Mouse (Mus musculus) embryonic facial prominence, embryonic 14.5 days (tissue): Measurements from ENCODE around the gene Fam219b. TPM values are rescaled to one million over a fixed set of nuclear protein-coding genes. Genes with fewer than 3 reads are reported as not detected.

Experiments used
- ATAC-seq: fragments of 200-750 bp; cut with Nextera tagmentation; 2 replicates; pipeline ENCODE4 v1.8.0; 2017; ENCODE audit warnings: low read depth, moderate number of reproducible peaks, moderate TSS enrichment
- DNase-seq: peaks from one replicate; pipeline ENCODE4 v3.0.0-alpha.2; 2015; ENCODE audit warnings: low spot score
- H3K27ac ChIP-seq: fragments of 300-500 bp; sonication (generic); replicated peaks from 2 replicates; pipeline ENCODE4 v1.5.1; 2014; ENCODE audit warnings: low read depth, mild to moderate bottlenecking, low read length, moderate library complexity
- H3K27me3 ChIP-seq: fragments of 300-500 bp; sonication (generic); replicated peaks from 2 replicates; pipeline ENCODE4 v1.6.1; 2014; ENCODE audit warnings: low read length; ENCODE audit not compliant: control insufficient read depth, insufficient read depth
- H3K36me3 ChIP-seq: fragments of 300-500 bp; sonication (generic); 2 replicates; pipeline ENCODE4 v1.6.1; 2014; ENCODE audit warnings: low read length, mixed read lengths; ENCODE audit not compliant: control insufficient read depth, insufficient read depth
- H3K4me1 ChIP-seq: fragments of 300-500 bp; sonication (generic); 2 replicates; pipeline ENCODE4 v1.6.1; 2014; ENCODE audit warnings: antibody characterized with exemption, low read length; ENCODE audit not compliant: control insufficient read depth, insufficient read depth
- H3K4me2 ChIP-seq: fragments of 300-500 bp; sonication (generic); 2 replicates; pipeline ENCODE4 v1.6.1; 2014; ENCODE audit warnings: low read depth, mild to moderate bottlenecking, low read length, moderate library complexity, mixed read lengths
- H3K4me3 ChIP-seq: fragments of 300-500 bp; sonication (generic); 2 replicates; pipeline ENCODE4 v1.5.1; 2014; ENCODE audit warnings: low read depth, mild to moderate bottlenecking, low read length
- H3K9ac ChIP-seq: fragments of 300-500 bp; sonication (generic); 2 replicates; pipeline ENCODE4 v1.6.1; 2014; ENCODE audit warnings: low read depth, mild to moderate bottlenecking, low read length, moderate library complexity, mixed read lengths
- H3K9me3 ChIP-seq: fragments of 300-500 bp; sonication (generic); 2 replicates; pipeline ENCODE4 v1.6.1; 2016; ENCODE audit warnings: low read length; ENCODE audit not compliant: control insufficient read depth
- WGBS: fragments of 180-500 bp; shearing (Covaris S2); extraction: QIAGEN DNeasy Blood & Tissue Kit; methylation state at CpG from one replicate; pipeline ENCODE4 v1.1.7; 2014; 5-methylcytosine and 5-hydroxymethylcytosine counted together
- polyA plus RNA-seq: library from polyadenylated mRNA; unstranded; fragments of >200 nt; fragmentation: Nextera tagmentation; extraction: Ambion mirVana; gene quantifications from 2 replicates; pipeline ENCODE4 v1.2.1, GENCODE M21; 2014

Fam219b gene
- polyA plus RNA-seq, 1 experiment from 2014 or later, result 21.1 TPM

- H3K4me1 ChIP-seq, result peaks cover 7% of the 10 kb centered on the region; the same call in 1 of the 2 replicates
- DNase-seq (no peak), ATAC-seq (no peak)
- H3K36me3 ChIP-seq, result no peaks in the 10 kb centered on the region
- H3K27me3 ChIP-seq, result peaks cover 65% of the 10 kb centered on the region
- no peak overlapping the region for H3K9ac ChIP-seq
- peak overlapping the region; percentile 88 for H3K4me2 ChIP-seq
- 2% methylated on average over 23 of the region's 23 CpGs for WGBS
- H3K9me3 ChIP-seq, result no peaks in the 10 kb centered on the region
- H3K4me3 ChIP-seq, result peak overlapping the region; percentile 43
- H3K27ac ChIP-seq, result no peak overlapping the region
These were observed 34.3 kb upstream of the Fam219b start for GRCm38 (mm10) chr9:57502911-57503621.

- Histone ChIP-seq H3K4me2 (peak within 1 kb of the TSS; percentile 88), H3K4me1 (peaks cover 7% of the 10 kb centered on the region; the same call in 1 of the 2 replicates), H3K27me3 (peaks cover 65% of the 10 kb centered on the region), H3K27ac (no peak within 1 kb of the TSS), H3K9me3 (no peaks in the 10 kb centered on the region), H3K4me3 (peak within 1 kb of the TSS; percentile 43), H3K36me3 (no peaks in the 10 kb centered on the region), H3K9ac (peak within 1 kb of the TSS; percentile 46)
- DNase-seq, result peak; percentile 44
- WGBS, result 1% methylated on average over 25 of the region's 46 CpGs
- peak; percentile 74 for ATAC-seq
These were observed 33.5 kb upstream of the Fam219b start, which contains the start of gene Rpp25 for GRCm38 (mm10) chr9:57503622-57504380. Gene Rpp25, plus strand, starts transcription at chr9:57504026.

GRCm38 (mm10) chr9:57504381-57504700, 33.0 kb upstream of the Fam219b start:
- H3K4me2 ChIP-seq, result peak overlapping the region; percentile 88
- no peak overlapping the region for H3K27ac ChIP-seq
- no peaks in the 10 kb centered on the region for H3K9me3 ChIP-seq
- WGBS, result 1% methylated on average over 24 of the region's 34 CpGs
- H3K9ac ChIP-seq, result peak overlapping the region; percentile 46
- H3K4me1 ChIP-seq, result peaks cover 7% of the 10 kb centered on the region; the same call in 1 of the 2 replicates
- H3K36me3 ChIP-seq, result no peaks in the 10 kb centered on the region
- peaks cover 65% of the 10 kb centered on the region for H3K27me3 ChIP-seq
- DNase-seq (peak; percentile 60), ATAC-seq (peak; percentile 79)
- H3K4me3 ChIP-seq, result peak overlapping the region; percentile 43

DNA sequence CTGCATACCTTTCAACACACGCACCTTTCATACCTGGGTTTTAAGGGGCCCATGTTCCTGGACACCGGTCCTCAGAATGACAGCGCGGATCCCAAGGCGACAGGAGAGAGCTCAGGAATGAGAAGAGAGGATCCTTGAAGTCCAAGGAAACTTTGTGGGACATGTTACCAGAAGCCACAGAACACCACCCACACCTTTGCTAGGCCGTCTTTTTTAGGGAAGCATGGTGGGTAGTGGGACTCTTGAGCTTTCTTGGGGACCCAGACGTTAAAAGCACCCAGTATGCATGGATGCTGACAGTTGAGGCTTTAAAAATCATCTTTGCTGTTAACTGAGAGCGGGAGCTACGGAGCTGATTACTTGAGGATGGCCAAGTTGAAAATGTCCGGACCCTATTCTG, 32.4 kb upstream of the Fam219b start:
- H3K4me1 ChIP-seq, result peaks cover 7% of the 10 kb centered on the region; the same call in 1 of the 2 replicates
- H3K36me3 ChIP-seq, result no peaks in the 10 kb centered on the region
- ATAC-seq (no peak), DNase-seq (no peak)
- H3K4me2 ChIP-seq, result no peak overlapping the region
- peaks cover 65% of the 10 kb centered on the region for H3K27me3 ChIP-seq
- WGBS, result 45% methylated on average over 10 of the region's 10 CpGs
- H3K9me3 ChIP-seq, result no peaks in the 10 kb centered on the region
- no peak overlapping the region for H3K27ac ChIP-seq
- H3K9ac ChIP-seq, result no peak overlapping the region
- no peak overlapping the region; the same call in 1 of the 2 replicates for H3K4me3 ChIP-seq

GRCm38 (mm10) chr9:57505700-57506099, 31.6 kb upstream of the Fam219b start:
- peaks cover 59% of the 10 kb centered on the region for H3K27me3 ChIP-seq
- no peaks in the 10 kb centered on the region for H3K36me3 ChIP-seq
- peak; percentile 45 for DNase-seq
- H3K27ac ChIP-seq, result no peak overlapping the region
- no peak overlapping the region for H3K4me3 ChIP-seq
- no peak overlapping the region for H3K4me2 ChIP-seq
- no peaks in the 10 kb centered on the region for H3K9me3 ChIP-seq
- H3K4me1 ChIP-seq, result peaks cover 7% of the 10 kb centered on the region; the same call in 1 of the 2 replicates
- WGBS, result 4% methylated on average over 8 of the region's 8 CpGs
- H3K9ac ChIP-seq, result no peak overlapping the region
- ATAC-seq, result peak; percentile 43; the same call in 1 of the 2 replicates

- ATAC-seq (no peak), DNase-seq (no peak)
- H3K4me1 ChIP-seq, result no peaks in the 10 kb centered on the region
- no peak overlapping the region for H3K4me2 ChIP-seq
- no peaks in the 10 kb centered on the region for H3K36me3 ChIP-seq
- WGBS, result 60% methylated on average over 2 of the region's 2 CpGs
- H3K9me3 ChIP-seq, result no peaks in the 10 kb centered on the region
- H3K27me3 ChIP-seq, result peaks cover 10% of the 10 kb centered on the region
- H3K4me3 ChIP-seq, result no peak overlapping the region
- H3K27ac ChIP-seq, result no peak overlapping the region
- no peak overlapping the region for H3K9ac ChIP-seq
These were observed 26.8 kb upstream of the Fam219b start for GRCm38 (mm10) chr9:57510577-57510976.

DNA sequence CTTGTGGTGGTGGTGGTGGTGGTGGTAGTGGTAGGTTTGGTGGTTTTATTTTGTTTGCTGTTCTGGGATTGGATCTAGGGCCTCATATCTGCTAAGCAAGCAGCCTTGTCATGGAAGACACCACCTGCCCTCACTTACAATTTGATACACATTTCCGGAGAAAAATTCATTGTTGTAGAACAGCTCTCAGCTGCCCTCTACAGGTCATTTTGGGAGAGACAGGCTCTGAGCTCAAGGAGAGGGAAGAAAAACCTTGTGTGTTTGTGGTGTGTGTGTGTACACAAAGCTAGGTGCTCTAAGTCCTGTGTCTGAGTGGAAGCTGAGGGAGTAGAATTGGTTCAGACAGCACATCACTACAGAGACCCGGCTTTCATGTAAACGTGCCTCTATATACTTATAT, 20.2 kb upstream of the Fam219b start:
- peak; percentile 69 for DNase-seq
- H3K4me3 ChIP-seq, result no peak overlapping the region
- H3K9ac ChIP-seq, result no peak overlapping the region
- no peak overlapping the region for H3K27ac ChIP-seq
- ATAC-seq, result no peak
- H3K9me3 ChIP-seq, result no peaks in the 10 kb centered on the region
- H3K27me3 ChIP-seq, result no peaks in the 10 kb centered on the region
- H3K4me1 ChIP-seq, result peaks cover 3% of the 10 kb centered on the region; the same call in 1 of the 2 replicates
- 10% methylated on average over 3 of the region's 3 CpGs for WGBS
- no peak overlapping the region for H3K4me2 ChIP-seq
- H3K36me3 ChIP-seq, result no peaks in the 10 kb centered on the region

DNA sequence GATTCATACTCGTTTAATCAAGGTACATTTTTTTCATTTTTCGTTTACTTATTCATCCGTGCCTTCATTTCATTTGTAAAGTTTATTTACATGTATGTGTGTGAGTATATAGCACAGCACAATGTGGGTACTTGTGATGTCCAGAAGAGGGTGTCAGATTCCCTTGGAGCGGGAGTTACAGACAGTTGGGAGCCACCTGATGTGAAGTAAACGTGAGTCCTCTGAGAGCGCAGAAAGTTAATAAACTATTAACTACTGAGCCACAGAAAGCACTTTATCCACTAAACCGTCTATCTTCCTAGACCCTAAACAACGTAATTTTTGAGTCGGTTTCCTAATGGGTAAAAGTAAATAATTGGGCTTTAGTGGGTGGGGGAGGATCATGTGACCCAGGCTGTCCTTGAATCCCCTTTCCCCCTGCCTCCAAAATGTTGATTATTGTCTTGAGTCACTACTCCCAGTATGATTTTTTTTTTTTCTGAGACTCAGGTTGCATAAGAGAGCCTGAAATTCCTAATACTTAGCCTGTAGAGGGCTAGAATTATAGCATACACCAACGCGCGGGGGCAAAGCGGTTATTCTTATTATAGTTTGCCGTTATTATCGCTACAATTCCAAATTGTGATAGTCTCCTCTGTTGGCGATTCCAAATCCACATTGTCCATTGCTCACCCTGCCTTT, 16.8 kb upstream of the Fam219b start:
- DNase-seq (no peak), ATAC-seq (peak; percentile 47)
- WGBS, result 22% methylated on average over 16 of the region's 16 CpGs

More for the DNA sequence above, 16.8 kb upstream of the Fam219b start:
- Histone ChIP-seq H3K9me3 (no peaks in the 10 kb centered on the region), H3K4me1 (peaks cover 8% of the 10 kb centered on the region), H3K36me3 (no peaks in the 10 kb centered on the region), H3K27me3 (no peaks in the 10 kb centered on the region), H3K9ac (peak overlapping the region; percentile 96), H3K4me3 (peak overlapping the region; percentile 95), H3K27ac (peak overlapping the region; percentile 69), H3K4me2 (peak overlapping the region; percentile 76)
